Mouse (Mus musculus) CH12F3 (cell line): ENCODE measurements around the gene Slc22a18.
"Not testable (repeated sequence)": the region's sequence is repeated elsewhere in the genome, so short reads cannot be mapped to it uniquely, and the experiment has no call there.

Experiments used
- in situ Hi-C: fragments of 300-500 bp; cut with MboI; formaldehyde crosslinking; loops from 2 replicates; pipeline ENCODE4 v1.14.3; 2020; ENCODE audit warnings: low sequenced_read_pairs

The Slc22a18 gene

GRCm38 (mm10) chr7:143502418-143503200 lies 29.1 kb downstream of the Slc22a18 start, which contains the start of gene Phlda2:
Gene Phlda2, minus strand, starts transcription at chr7:143503150.
- in situ Hi-C loops: no loop called here

GRCm38 (mm10) chr7:143503926-143504325 lies 30.4 kb downstream of the Slc22a18 start:
- in situ Hi-C loops: no loop called here

- in situ Hi-C loops: no loop called here
Observed at GRCm38 (mm10) chr7:143505411-143505810, 31.9 kb downstream of the Slc22a18 start.

GRCm38 (mm10) chr7:143505823-143506222 lies 32.3 kb downstream of the Slc22a18 start:
- in situ Hi-C loops: no loop called here

GRCm38 (mm10) chr7:143506271-143506670 lies 32.7 kb downstream of the Slc22a18 start:
- in situ Hi-C loops: no loop called here

DNA sequence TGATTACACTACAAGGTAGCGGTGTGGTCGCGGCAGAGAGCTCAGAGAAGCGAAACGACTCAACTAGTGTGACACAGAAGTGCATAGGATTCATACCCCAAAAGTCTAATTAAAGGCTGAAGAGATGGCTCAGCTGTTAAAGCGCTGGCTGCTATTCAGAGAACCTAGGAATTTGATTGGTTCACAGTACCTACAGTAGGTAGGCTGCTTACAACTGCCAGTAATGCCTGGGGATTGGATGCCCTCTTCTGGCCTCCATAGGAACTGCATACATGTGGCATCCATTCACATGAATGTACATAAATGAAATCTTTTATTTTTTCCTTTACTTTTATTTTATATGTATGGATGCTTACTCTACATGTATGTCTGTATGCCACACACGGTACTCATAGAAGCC lies 33.1 kb downstream of the Slc22a18 start:
- in situ Hi-C loops: no loop called here

- in situ Hi-C loops: no loop called here
Observed at GRCm38 (mm10) chr7:143509566-143509965, 36.0 kb downstream of the Slc22a18 start.

DNA sequence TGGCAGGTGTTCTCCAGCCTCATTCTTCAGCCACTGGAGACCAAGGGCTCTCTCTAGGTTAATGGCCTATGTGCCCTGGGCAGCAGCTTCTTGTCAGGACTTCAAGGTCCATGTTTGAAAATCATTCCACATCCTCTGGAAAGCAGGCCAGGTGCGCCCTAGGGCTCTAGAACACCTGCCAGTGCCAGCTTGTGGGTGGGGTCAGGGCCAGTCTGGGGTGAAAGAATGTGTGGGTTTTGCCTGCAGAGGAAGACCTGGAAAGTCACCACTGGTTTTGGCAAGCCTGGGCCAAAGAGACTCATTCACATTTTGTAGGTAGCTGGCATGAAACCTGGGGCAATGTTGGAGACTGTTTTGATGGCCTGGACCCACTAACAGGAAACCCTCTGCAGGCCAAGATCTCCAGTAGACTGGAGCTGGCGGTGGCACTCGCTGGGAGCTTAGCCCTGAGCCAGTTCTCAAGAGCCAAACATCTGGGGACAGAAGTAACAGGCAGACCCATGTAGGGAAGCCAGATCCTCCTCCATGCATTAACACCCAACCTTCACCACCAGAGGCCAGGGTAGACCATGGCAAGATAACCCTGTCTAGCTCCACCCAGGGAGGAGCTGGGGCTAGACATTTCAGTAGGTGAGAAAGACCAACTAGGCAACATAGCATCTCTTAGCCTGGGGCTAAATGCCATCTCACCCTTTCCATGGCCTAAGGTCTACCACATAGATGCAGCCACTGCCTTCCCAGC lies 37.2 kb downstream of the Slc22a18 start:
- in situ Hi-C loops: no loop called here

GRCm38 (mm10) chr7:143511335-143511712 lies 37.8 kb downstream of the Slc22a18 start:
- in situ Hi-C loops: no loop called here

- in situ Hi-C loops: no loop called here
Observed at GRCm38 (mm10) chr7:143513763-143514415, 40.4 kb downstream of the Slc22a18 start.

GRCm38 (mm10) chr7:143514416-143514768 lies 40.9 kb downstream of the Slc22a18 start:
- in situ Hi-C loops: no loop called here

GRCm38 (mm10) chr7:143519333-143519732 lies 45.8 kb downstream of the Slc22a18 start:
- in situ Hi-C loops: no loop called here

GRCm38 (mm10) chr7:143532410-143532809 lies 58.9 kb downstream of the Slc22a18 start:
- in situ Hi-C loops: no loop called here

DNA sequence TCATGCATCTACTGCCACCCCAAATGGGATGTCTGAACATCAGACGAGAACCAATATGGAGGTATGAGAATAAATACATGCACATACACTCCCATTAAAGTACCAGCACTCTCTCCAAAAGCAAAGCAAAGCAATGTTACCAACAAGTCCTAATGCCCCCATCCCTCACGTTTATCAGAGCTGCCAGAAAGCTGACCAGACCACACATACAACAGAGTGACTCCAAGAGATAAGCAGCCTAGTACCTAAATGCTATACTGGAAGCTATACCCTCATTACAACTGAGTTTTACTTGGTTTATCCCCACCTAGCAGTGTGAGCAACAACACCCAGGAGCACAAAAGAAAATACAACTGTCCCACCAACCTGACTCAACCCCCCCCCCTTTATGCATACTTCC lies 59.7 kb downstream of the Slc22a18 start:
- in situ Hi-C loops: no loop called here

GRCm38 (mm10) chr7:143536251-143536650 lies 62.7 kb downstream of the Slc22a18 start:
- in situ Hi-C loops: no loop called here

DNA sequence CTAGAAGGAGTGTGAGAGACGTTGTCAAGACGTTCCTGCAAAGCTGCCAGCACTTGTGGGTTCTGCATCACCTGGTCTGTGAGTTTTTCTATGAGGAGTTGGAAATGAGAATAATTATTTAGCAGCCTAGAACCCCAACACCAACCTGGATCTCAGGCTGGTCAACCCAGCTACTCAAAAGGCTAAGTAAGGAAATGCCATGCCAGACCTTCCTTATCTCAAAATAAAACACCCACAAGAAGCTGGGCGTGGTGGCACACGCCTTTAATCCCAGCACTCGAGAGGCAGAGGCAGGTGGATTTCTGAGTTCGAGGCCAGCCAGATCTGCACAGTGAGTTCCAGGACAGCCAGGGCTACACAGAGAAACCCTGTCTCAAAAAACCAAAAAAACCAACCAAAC lies 64.7 kb downstream of the Slc22a18 start:
- in situ Hi-C loops: not testable (repeated sequence)

DNA sequence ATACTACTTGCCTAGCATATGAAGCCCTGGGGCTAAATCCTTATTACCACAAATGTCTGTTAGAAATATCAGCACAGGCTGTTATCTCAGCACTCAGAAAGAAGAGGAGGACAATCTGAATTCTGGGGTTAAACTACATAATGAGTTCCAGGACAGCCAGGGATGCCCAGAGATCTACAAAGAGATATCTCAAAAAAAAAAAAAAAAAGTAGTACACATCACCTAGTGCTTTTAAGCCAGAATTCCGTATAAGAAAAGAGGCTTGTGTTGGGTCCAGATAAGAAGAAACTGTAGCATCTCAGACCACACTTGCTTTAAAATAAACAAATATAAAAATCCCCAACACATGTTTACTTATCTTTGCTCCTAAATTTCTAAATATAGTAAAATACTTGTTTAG lies 65.1 kb downstream of the Slc22a18 start:
- in situ Hi-C loops: no loop called here

GRCm38 (mm10) chr7:143544368-143544767 lies 70.8 kb downstream of the Slc22a18 start:
- in situ Hi-C loops: no loop called here

DNA sequence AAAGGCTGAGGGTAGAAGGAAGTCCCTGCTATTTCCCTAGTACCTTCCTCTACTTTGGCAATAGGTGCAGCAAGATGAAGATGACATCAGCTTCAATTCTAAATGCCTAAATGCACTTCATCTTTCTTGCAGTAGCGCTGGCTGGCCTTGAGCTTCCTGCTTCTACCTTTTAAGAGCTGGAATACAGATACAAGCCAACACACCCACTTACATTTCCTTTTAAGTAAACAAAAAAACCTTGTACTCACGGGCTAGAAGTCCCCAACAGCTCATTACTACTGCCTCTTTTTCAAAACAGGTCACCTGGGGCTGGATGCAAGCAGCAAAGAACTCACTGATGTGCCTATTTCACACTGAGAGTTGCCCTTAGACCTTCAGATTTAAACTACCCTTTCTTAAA lies 73.0 kb downstream of the Slc22a18 start:
- in situ Hi-C loops: no loop called here

DNA sequence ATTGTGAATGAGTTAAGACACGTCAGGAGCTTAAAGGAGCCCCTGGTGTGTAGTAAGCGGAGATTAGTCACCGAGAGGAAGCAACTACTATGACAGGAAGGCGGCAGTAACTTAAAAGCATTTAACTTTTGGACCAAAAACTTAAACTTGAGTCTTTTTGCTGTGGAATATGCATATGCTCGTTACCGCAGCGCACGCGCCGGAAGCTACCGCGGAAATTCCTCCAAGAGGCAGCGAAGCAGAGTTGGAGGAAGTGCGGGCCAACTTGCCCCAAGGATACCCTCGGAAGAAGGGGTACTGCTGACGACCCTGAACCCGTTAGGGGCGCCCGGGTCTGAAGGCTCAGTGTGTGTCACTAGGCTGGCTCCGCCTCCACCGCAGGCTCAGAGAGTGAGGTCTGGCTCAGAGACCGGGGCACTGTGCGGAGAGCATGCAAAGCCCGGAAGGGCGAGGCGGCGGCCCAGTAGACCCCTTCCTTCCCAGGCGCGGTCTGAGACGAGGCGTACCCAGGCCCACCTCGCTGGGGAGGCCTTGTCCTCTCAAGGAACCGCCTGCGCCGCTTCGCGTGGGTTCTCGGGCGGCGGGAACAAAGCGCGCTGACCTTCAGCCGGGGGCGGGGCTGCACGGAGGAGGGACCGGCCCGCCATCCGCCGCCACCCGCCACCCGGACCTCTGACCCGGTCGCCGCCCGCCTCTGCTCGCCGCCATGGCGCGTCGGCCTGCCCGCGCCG lies 74.9 kb downstream of the Slc22a18 start:
- in situ Hi-C loops: no loop called here
